Mouse (Mus musculus): ENCODE measurements around the gene Ager. TPM values are rescaled to one million over a fixed set of nuclear protein-coding genes. Genes with fewer than 3 reads are reported as not detected.

Gene Ager
- total RNA-seq, 2 experiments from 2014 or later = 0.31 TPM; not detected in 1

- TF ChIP-seq CTCF (IDR thresholded peaks at IDR 0.05) = no peak
- peak overlapping the region; percentile 95 for H3K4me3 ChIP-seq
- DNase-seq = peak; percentile 92
- intact Hi-C loops (cut with DNase I) = loop anchor here (2.0 kb wide), 1 partner anchor 656 kb away; no protein-coding TSS in a partner anchor
- H3K27ac ChIP-seq = peak overlapping the region; percentile 99
Measured at GRCm38 (mm10) chr17:34586796-34587422, 10.8 kb upstream of the Ager start.

- H3K4me3 ChIP-seq = peak overlapping the region; percentile 95
- intact Hi-C loops (cut with DNase I) = loop anchor here (2.0 kb wide), 1 partner anchor 655 kb away; no protein-coding TSS in a partner anchor
- DNase-seq = peak; percentile 99
- no peak for TF ChIP-seq CTCF (IDR thresholded peaks at IDR 0.05)
- H3K27ac ChIP-seq = peak overlapping the region; percentile 99
Measured at GRCm38 (mm10) chr17:34587423-34587811, 10.2 kb upstream of the Ager start.

- DNase-seq = no peak
- intact Hi-C loops (cut with DNase I) = loop anchor here (2.0 kb wide), 1 partner anchor 655 kb away; no protein-coding TSS in a partner anchor
- Histone ChIP-seq H3K4me3 (peak overlapping the region; percentile 95), H3K27ac (peak overlapping the region; percentile 99)
- no peak for TF ChIP-seq CTCF (IDR thresholded peaks at IDR 0.05)
Measured at GRCm38 (mm10) chr17:34587814-34588213, 9.8 kb upstream of the Ager start.

GRCm38 (mm10) chr17:34588767-34589166 is 8.9 kb upstream of the Ager start:
- intact Hi-C loops (cut with DNase I) = no loop called here
- Histone ChIP-seq H3K4me3 (peak overlapping the region; percentile 88; the same call in 1 of the 2 replicates), H3K27ac (peak overlapping the region; percentile 97; the same call in 1 of the 2 replicates)
- no peak for DNase-seq
- TF ChIP-seq CTCF (IDR thresholded peaks at IDR 0.05) = no peak

GRCm38 (mm10) chr17:34589206-34589605 is 8.5 kb upstream of the Ager start:
- peak overlapping the region; percentile 88 for H3K4me3 ChIP-seq
- intact Hi-C loops (cut with DNase I) = no loop called here
- DNase-seq = peak; percentile 17
- H3K27ac ChIP-seq = peak overlapping the region; percentile 97
- no peak for TF ChIP-seq CTCF (IDR thresholded peaks at IDR 0.05)

- no peak for TF ChIP-seq CTCF (IDR thresholded peaks at IDR 0.05)
- intact Hi-C loops (cut with DNase I) = no loop called here
- Histone ChIP-seq H3K4me3 (peak within 1 kb of the TSS; percentile 88), H3K27ac (peak within 1 kb of the TSS; percentile 97)
- DNase-seq = peak; percentile 85
Measured at GRCm38 (mm10) chr17:34589681-34590101, 8.0 kb upstream of the Ager start, which contains the start of gene Gpsm3. Gpsm3 (plus strand) TSS chr17:34589806.

GRCm38 (mm10) chr17:34590154-34590987 is 7.3 kb upstream of the Ager start:
- DNase-seq = no peak
- Histone ChIP-seq H3K27ac (peak overlapping the region; percentile 97), H3K4me3 (peak overlapping the region; percentile 88)
- TF ChIP-seq CTCF (IDR thresholded peaks at IDR 0.05) = no peak
- intact Hi-C loops (cut with DNase I) = no loop called here

GRCm38 (mm10) chr17:34591029-34591993 is 6.4 kb upstream of the Ager start, which contains the start of gene Pbx2:
Pbx2 (plus strand) TSS chr17:34591266.
- intact Hi-C loops (cut with DNase I) = no loop called here
- Histone ChIP-seq H3K27ac (peak within 1 kb of the TSS; percentile 97), H3K4me3 (peak within 1 kb of the TSS; percentile 88)
- no peak for TF ChIP-seq CTCF (IDR thresholded peaks at IDR 0.05)
- peak; percentile 43 for DNase-seq

- Histone ChIP-seq H3K4me3 (peak overlapping the region; percentile 88), H3K27ac (peak overlapping the region; percentile 97)
- DNase-seq = peak; percentile 95
- intact Hi-C loops (cut with DNase I) = no loop called here
- no peak for TF ChIP-seq CTCF (IDR thresholded peaks at IDR 0.05)
Measured at GRCm38 (mm10) chr17:34591994-34592375, 5.7 kb upstream of the Ager start.

GRCm38 (mm10) chr17:34592581-34593549 is 4.8 kb upstream of the Ager start:
- H3K27ac ChIP-seq = peak overlapping the region; percentile 97
- no peak for DNase-seq
- peak overlapping the region; percentile 88 for H3K4me3 ChIP-seq
- intact Hi-C loops (cut with DNase I) = no loop called here
- TF ChIP-seq CTCF (IDR thresholded peaks at IDR 0.05) = no peak
